Mouse (Mus musculus): ENCODE results near the gene Fkbp9. TPM values are rescaled to one million over a fixed set of nuclear protein-coding genes. Genes with fewer than 3 reads are reported as not detected.
"Not testable (repeated sequence)": the region's sequence is repeated elsewhere in the genome, so short reads cannot be mapped to it uniquely, and the experiment has no call there.

The Fkbp9 gene
- total RNA-seq, 2 experiments from 2014 or later, result 88.2 to 88.8 TPM

DNA sequence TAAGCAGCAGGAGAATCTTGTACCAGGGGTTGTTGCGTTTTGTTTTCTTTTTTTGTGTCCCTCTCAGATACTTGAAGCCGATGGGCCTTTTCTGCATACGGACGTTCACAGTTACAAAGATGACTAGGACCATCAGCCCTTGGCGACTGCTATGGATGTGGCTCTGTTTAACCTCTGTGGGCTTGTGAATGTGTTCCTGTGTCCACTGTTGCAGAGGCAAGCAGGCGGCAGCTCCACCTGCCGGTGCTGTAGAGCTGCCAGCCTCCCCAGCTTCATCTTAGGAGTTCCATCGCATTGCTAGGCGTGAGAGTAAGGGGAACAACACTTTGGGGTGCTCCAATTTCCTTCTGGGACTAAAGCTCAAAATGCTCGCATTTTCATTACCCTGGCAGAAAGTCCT lies 3.7 kb downstream of the Fkbp9 start:
- DNase-seq, result no peak
- intact Hi-C loops (cut with DNase I), result no loop called here

DNA sequence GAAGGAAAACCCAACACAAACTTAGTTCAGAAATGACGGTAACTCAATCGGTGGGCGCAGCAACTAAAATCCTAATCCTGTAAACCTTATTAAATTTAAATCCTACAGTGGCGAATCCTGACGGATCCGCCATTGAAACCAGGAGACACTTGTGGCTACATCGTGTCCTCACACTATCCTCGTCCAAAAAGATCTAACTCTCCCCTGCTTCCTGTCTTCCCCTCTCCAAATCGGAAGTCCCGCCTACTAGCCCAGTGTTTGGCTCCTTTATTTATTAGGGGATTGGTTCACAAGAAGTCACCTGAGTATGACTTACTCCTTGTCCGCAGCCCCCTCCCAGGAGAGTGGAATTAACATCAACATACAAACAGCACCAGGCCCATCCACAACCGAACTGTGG lies 5.3 kb downstream of the Fkbp9 start:
- intact Hi-C loops (cut with DNase I), result no loop called here
- no peak for DNase-seq

DNA sequence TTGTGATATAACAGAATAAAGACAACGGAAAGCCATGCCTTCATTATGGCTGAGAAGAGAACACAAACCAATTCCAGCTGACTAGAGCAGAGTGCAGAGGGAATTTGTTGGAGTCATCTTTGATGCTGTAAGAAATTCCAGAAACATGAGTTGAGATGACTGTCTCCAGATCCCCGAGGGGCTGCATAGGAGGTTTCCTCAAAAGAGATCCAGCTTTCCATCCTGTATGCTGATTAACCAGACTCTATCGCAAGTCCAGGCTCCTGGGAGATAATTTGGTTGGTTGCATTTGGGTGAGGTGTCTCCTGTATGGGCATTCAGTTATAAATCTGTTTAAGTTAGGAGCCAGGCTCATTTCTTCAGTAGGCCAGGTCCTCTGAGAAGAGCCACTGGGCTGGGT lies 5.8 kb downstream of the Fkbp9 start:
- no peak for DNase-seq
- intact Hi-C loops (cut with DNase I), result no loop called here

DNA sequence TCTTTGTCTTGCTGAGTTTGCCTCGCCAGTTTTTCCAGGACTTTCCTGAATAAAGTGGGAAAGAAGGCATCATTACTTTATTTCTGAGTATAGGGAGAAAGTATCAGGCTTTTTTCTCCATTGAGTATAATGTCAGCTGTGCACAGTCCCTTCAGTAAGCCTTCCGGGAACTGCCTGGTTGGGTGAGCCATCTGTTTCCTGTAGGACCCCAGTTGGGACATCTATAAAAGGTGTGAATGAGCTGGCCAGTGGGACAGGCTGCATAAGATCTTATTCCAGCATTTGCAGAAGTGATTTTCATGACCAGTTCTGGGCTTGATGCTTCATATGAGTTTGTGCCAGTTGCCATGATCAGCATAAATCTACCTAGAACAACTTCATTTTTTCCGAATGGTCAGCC lies 11.4 kb downstream of the Fkbp9 start:
- DNase-seq, result no peak
- intact Hi-C loops (cut with DNase I), result no loop called here

DNA sequence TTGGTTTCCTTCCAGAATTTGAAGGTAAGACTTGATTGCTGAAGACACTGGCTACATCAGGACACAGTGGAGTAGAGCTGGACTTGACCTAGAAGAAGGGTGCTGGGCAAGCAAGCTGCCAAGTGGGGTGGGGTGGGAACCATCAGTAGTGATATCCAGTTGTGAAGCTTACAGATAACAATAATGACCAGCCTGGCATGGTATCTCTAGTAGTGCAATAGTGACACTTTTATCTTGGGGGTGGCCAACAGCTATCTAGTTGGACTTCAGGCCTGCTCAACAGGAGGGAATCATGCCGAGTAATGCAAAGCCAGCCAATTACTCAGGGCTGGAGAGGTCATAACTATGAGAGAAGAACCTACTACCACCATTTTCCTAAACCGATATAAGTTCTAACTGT lies 12.5 kb downstream of the Fkbp9 start:
- intact Hi-C loops (cut with DNase I), result no loop called here
- no peak for DNase-seq

DNA sequence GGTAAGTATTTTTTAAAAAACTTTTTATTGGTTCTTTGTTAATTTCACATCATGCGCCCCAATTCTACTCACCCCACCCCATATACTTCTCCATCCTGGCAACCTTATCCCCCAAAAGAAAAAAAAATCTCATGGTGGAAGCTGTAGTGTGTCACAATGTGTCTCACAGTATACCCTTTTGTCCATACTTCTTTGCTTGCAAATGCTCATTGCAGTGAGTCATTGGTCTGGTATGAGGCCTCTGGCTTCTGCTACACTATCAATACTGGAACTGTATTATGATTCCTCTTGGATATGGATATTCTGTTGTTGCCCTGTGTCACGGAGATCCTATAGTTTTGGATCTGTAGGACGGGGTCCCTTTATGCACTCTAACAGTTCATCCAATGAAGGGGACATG lies 17.1 kb downstream of the Fkbp9 start:
- DNase-seq, result no peak
- intact Hi-C loops (cut with DNase I), result no loop called here

DNA sequence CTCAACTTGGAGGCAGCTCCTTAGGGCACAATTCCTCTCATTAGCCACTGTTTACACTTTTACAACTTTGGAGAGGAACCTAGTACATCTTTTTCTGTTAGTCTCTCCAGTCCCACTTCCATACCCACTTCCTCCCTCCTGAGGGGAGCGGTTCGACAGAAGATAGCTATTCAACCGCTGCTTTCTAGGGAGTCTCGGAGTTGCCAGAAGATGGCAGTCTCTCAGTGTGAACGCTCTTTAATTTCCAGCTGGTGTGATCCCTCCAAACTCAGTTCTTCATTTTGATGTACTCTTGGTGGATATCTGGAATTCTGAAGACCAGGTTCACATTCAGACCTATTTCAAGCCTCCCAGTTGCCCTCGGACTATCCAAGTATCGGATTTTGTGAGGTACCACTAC lies 18.5 kb downstream of the Fkbp9 start:
- no peak for DNase-seq
- intact Hi-C loops (cut with DNase I), result loop anchor here (2.0 kb wide), 1 partner anchor 58 kb away; no protein-coding TSS in a partner anchor

DNA sequence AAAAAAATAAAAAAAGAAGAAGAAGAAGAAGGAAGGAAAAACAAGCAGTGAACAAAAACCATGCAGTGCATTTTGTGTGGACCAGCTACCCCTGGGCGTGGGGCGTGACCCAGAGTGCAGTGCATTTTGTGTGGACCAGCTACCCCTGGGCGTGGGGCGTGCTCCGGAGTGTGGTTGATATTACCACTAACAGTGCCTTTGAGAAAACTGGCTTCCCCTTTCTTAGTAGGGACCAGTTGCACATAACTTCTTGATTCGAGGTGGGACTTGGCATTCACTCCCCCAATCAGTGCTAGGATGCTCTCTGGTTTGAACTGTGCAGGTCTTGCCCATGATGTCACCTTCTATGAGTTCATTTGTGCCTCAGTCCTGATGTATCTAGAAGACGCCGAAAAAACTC lies 22.9 kb downstream of the Fkbp9 start:
- intact Hi-C loops (cut with DNase I), result no loop called here

DNA sequence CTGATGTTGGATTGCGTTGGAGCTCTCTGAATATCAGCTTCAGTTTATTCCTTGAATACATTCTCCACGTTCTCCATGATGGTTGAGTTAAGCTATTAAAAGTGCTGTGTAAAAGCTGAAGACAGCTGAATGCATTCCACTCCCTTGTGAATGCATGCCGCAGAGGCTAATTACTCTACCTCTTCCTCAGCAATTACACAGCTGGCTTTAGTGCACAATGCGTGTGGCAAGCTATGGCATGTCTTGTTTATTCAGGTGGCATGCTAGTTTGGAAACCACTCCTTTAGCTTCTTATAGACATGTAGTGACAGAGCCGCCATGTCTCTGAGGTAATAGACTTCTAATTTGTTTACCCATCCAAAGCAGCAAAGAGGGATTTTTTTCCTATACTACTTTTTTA lies 24.9 kb downstream of the Fkbp9 start:
- DNase-seq, result no peak
- intact Hi-C loops (cut with DNase I), result no loop called here

More for the DNA sequence above, 22.9 kb downstream of the Fkbp9 start:
- DNase-seq, result no peak

DNA sequence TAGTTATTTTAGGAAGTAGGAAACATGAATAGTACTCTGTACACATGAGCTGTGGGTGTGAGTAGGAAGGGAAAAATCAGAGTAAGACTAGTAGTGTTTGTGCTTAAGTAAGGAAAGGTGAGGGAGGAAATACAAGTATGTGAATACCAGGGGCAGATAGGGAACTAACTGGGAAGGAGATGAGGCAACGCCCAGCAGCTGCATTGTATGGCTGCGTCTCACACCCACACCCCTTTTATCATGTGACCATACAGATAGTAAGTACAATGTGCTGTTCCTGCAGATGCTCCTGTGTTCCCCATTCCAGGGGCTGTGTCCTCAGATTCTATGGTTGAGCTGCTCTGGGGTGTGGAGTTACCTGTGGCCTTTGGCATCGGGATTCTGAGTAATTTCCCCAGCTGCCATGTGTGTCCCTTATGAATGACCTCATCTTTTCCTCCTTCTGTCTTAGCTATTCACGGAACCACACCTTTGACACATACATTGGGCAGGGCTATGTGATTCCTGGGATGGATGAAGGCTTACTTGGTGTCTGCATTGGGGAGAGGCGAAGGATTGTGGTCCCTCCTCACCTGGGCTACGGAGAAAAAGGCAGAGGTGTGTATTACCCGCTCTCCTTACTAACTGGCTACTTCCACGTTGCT lies 28.5 kb downstream of the Fkbp9 start:
- intact Hi-C loops (cut with DNase I), result loop anchor here (5.0 kb wide), 1 partner anchor 42 kb away; no protein-coding TSS in a partner anchor
- DNase-seq, result no peak

DNA sequence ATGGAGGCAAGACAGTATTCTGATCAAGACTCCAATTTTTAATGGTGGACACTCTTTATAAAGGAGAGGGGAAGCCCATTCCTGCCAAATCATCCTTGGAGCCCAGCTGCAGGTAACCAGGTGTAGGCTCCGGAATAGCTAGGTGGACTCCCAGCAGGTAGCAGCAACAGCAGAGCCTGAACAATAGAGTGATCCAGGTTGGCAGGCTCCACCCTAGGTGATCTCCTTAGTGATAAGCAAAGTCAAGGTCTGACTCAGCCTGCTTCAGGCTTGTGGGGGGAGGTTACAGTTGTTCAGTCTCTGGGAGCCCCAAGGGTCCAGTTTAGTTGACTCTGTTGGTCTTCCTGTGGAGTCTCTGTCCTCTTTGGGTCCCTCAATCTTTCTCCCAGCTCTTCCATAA lies 35.0 kb downstream of the Fkbp9 start:
- DNase-seq; intact Hi-C loops (cut with DNase I): not testable (repeated sequence)

DNA sequence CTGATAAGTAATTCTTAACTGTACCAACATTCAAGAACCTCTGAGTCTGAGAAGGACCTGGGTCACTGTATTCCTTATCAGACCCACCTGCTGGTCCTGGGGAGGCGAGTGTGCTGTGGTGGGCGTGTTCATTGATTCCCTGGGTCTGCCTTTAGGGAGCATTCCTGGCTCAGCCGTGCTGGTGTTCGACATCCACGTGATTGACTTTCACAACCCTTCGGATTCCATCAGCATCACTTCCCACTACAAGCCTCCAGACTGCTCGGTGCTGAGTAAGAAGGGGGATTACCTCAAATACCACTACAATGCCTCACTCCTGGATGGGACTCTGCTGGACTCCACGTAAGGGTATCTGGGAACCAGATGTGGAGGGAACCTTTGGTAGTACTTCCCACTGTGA lies 36.7 kb downstream of the Fkbp9 start:
- no peak for DNase-seq
- intact Hi-C loops (cut with DNase I), result no loop called here

DNA sequence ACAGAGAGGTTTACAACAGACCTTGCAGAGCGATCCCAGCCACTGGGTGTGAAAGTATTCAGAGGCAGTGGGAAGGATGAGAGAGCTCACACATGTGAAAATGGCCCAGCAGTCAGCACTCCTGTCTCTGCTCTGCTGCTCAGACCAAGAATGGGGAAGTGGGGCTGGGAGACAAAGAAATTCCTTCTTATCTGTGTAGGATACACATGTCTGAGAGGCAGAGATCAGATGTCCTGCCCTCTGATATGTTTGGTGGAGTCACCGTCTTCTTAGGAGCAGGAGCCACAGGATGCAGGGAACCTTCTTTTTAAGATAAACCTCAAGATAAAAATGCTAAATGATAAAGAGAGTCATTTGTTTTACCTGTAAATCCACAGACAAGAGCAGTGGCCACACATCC lies 38.2 kb downstream of the Fkbp9 start:
- no peak for DNase-seq
- intact Hi-C loops (cut with DNase I), result no loop called here

DNA sequence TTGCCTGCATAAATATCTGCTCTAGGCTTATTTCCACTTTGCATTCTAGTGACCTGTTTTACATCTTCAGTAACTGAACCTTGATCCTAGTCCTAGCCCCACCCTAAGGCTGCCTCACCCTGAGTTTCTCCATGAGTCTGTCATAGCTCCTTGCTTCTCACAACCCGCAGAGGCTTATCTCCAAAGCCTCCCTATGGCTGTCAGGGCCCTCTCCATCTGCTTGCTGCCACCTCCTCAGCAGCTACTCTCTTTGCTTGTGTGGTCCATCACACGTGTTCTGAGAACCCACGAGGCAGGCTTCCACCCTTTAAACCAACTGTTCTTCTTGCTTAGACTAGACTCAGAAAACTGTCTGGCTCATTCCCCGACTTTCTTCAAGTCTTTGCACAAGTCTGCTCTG lies 45.0 kb downstream of the Fkbp9 start:
- DNase-seq, result no peak
- intact Hi-C loops (cut with DNase I), result no loop called here

DNA sequence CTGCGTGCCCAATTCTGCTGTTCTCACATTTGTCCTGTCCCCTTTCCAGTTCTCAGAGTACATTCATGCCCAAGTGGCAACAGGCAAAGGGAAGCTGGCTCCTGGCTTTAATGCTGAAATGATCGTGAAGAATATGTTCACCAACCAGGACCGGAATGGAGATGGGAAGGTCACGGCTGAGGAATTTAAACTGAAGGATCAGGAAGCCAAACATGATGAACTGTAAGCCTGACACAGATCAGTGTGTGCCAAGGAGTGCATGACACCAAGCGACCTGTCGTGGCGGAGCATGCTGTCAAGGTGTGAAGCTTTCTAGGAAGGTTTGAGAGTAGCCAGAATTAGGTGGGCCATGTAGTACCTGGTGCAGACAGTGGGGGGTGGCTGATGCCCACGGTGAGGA lies 46.1 kb downstream of the Fkbp9 start:
- no peak for DNase-seq
- intact Hi-C loops (cut with DNase I), result no loop called here

DNA sequence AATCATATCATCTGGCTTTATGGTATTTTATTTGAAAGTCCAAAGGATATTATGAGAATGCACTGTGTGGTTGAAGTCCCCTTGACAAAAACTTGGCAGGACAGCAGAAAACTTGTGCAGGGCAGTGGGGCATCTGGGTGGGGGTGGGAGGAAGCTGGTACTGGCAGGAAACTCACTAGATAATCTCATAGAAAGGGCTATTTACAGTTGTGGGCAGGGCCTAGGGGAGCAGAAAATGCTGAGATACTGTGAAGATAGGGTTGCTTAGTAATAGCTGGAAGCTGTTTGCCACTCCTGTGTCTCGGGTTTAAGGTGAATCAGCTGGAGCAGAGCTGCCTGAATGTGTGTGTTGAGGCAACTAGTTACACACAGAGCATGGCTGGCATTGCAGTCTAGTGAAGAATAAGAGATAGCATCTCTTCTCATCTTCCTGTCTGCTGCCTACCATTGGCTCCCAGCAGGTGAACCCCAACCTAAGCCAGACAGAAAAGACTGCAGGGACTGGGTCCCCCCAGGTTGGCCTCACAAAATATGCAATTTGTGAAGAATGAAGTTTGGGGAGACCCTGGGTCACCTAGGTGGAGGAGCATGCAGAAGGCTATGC lies 47.6 kb downstream of the Fkbp9 start:
- DNase-seq, result no peak
- intact Hi-C loops (cut with DNase I), result no loop called here

DNA sequence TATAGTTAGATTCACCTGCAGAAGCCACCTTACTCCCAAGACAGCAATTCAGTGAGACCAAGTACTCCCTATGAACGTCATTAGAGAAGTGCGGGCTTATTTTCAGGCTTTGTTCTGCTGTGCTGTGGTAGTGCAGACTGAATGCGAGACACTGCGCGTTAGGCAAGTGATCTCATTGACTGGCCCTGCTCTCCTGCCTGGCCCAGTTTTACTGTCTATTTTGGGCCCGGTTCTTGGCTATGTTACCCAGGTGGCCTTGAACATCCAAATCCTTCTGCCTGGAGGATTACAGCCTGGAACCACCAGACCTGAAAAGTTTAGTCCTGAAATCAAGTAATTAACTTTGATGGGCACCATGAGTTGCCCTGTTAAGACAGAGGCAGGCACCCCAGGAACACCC lies 56.7 kb downstream of the Fkbp9 start:
- DNase-seq, result no peak
- intact Hi-C loops (cut with DNase I), result no loop called here

DNA sequence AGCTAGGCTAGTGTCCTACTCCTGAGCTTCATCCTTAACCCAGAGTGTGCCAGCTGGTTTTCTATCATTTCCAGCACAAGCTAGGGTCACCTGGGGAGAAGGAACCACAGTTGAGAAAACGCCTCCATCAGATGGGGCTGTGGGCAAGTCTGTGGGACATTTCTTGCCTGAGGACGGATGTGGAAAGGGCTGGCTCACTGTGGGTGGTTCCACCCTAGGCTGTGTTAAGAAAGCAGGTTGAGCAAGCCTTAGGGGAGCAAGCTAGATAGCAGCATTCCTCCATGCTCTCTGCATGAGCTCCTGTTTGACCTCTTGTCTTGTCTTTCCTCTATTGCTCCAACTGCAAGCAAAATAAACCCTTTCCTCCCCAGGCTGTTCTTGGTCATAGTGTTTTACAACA lies 58.9 kb downstream of the Fkbp9 start:
- intact Hi-C loops (cut with DNase I), result no loop called here
- no peak for DNase-seq

DNA sequence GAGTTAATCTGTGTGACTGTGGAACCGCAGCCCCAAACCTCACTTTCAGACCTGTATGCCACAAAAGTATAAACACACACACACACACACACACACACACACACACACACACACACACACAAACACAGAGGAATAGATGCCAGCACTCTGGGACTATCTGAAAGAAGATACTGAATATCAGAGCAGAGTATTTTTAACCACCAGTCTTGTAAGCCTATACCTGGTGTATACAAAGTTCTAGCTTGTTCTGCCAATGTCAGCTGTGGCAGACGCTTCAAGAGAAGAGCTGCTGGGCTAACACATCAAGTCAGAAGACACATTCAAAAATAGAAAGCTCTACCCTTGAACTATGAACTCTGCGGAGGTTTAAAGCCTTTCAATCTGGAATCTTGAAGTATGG lies 67.7 kb downstream of the Fkbp9 start:
- intact Hi-C loops (cut with DNase I), result no loop called here
- no peak for DNase-seq

DNA sequence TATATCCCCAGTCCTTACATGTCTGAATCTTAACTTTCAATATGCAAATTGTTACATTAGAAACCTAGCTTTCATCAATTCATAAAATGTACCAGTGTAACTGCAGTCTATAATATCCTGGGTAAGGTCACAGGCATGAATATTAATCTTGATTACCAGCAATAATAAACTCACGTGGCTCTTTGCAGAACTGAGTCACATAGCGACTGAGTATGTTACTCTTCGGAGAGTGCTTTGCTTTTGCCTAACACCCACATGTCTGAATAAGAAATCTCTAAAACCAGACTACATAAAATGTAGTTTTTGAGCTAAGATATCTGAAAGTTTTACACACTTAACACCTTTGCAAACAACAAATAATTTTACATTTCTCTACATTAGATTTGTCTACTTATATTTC lies 69.5 kb downstream of the Fkbp9 start:
- DNase-seq, result no peak
- intact Hi-C loops (cut with DNase I), result loop anchor here (5.0 kb wide), 1 partner anchor 39 kb away; no protein-coding TSS in a partner anchor

DNA sequence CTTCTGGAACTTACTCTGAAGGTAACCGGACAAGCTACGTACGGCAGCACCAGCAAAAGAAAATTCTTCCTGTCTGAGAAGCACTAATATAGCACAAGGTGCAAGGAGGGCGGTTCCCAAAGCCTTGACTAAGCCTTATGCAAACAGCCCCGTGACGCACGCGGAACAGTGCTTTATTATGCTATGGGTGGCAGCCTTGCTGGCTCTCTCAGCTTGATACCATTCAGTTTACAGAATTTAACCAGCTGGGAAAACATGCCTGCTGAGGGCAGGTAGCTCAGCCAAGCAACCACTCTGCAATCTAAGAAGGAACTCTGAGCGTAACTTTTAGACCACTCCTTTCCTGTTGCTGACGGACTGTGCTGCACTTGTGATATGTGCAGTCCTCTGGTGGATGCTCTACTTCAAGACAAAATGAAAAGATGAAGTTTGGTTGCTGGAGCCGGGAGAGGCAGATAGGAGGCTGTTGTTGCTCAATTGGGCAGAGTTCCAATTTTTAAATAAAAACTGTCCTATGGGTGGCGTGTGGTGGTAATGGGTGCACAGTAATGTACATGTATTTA lies 70.0 kb downstream of the Fkbp9 start:
- intact Hi-C loops (cut with DNase I), result loop anchor here (5.0 kb wide), 1 partner anchor 40 kb away; no protein-coding TSS in a partner anchor
- DNase-seq, result peak; percentile 63 to 72
